Mouse (Mus musculus): ENCODE results near the gene Epha10. TPM values are rescaled to one million over a fixed set of nuclear protein-coding genes. Genes with fewer than 3 reads are reported as not detected.

The Epha10 gene
- polyA plus RNA-seq (2014; fragmentation: Nextera tagmentation; extraction: Ambion mirVana) = 4.4 and 7.4 TPM in 2 replicates

GRCm38 (mm10) chr4:124880599-124880998, at the start of gene Epha10:
Epha10 (plus strand) TSS chr4:124880899.
- peak; percentile 5; the same call in 1 of the 2 replicates for ATAC-seq (ENCODE audit: low FRiP score)
- Histone ChIP-seq H3K4me3 (ENCODE audit: low read depth, low read length) (peak within 1 kb of the TSS; percentile 50), H3K27ac (ENCODE audit: low read depth, low read length) (peak within 1 kb of the TSS; percentile 70), H3K9me3 (ENCODE audit: control insufficient read depth, low read length) (no peaks in the 10 kb centered on the region), H3K4me1 (replicated peaks; ENCODE audit: control insufficient read depth, insufficient read depth, low read length) (peaks cover 3% of the 10 kb centered on the region; the same call in 1 of the 2 replicates), H3K27me3 (ENCODE audit: control insufficient read depth, insufficient read depth, low read length) (peaks cover 19% of the 10 kb centered on the region), H3K4me2 (replicated peaks; ENCODE audit: low read depth, low read length) (peak within 1 kb of the TSS; percentile 66), H3K9ac (ENCODE audit: low read depth, low read length) (peak within 1 kb of the TSS; percentile 40; the same call in 1 of the 2 replicates), H3K36me3 (ENCODE audit: control insufficient read depth, insufficient read depth, low read length) (no peaks in the 10 kb centered on the region)
- WGBS = 5% methylated on average over 11 of the region's 11 CpGs
- DNase-seq (ENCODE audit: low spot score) = peak; percentile 34

- Histone ChIP-seq H3K9me3 (ENCODE audit: control insufficient read depth, low read length) (no peaks in the 10 kb centered on the region), H3K27me3 (ENCODE audit: control insufficient read depth, insufficient read depth, low read length) (no peaks in the 10 kb centered on the region), H3K4me1 (replicated peaks; ENCODE audit: control insufficient read depth, insufficient read depth, low read length) (no peaks in the 10 kb centered on the region), H3K4me2 (replicated peaks; ENCODE audit: low read depth, low read length) (no peak overlapping the region), H3K9ac (ENCODE audit: low read depth, low read length) (no peak overlapping the region), H3K27ac (ENCODE audit: low read depth, low read length) (no peak overlapping the region), H3K4me3 (ENCODE audit: low read depth, low read length) (no peak overlapping the region), H3K36me3 (ENCODE audit: control insufficient read depth, insufficient read depth, low read length) (no peaks in the 10 kb centered on the region)
- WGBS = 95% methylated on average over 10 of the region's 10 CpGs
- DNase-seq (ENCODE audit: low spot score) (no peak), ATAC-seq (ENCODE audit: low FRiP score) (no peak)
Observed at GRCm38 (mm10) chr4:124832796-124833195, 47.9 kb upstream of the Epha10 start.

- H3K36me3 ChIP-seq (ENCODE audit: control insufficient read depth, insufficient read depth, low read length) = 0 out of 2 replicates have a peak, but pooled peaks cover under 1% of the 10 kb centered on the region
- no peak overlapping the region for H3K27ac ChIP-seq (ENCODE audit: low read depth, low read length)
- no peak overlapping the region for H3K4me2 ChIP-seq (replicated peaks; ENCODE audit: low read depth, low read length)
- no peaks in the 10 kb centered on the region for H3K9me3 ChIP-seq (ENCODE audit: control insufficient read depth, low read length)
- no peaks in the 10 kb centered on the region for H3K27me3 ChIP-seq (ENCODE audit: control insufficient read depth, insufficient read depth, low read length)
- ATAC-seq (ENCODE audit: low FRiP score) (no peak), DNase-seq (ENCODE audit: low spot score) (no peak)
- WGBS = 94% methylated on average over 14 of the region's 14 CpGs
- no peaks in the 10 kb centered on the region for H3K4me1 ChIP-seq (replicated peaks; ENCODE audit: control insufficient read depth, insufficient read depth, low read length)
- H3K4me3 ChIP-seq (ENCODE audit: low read depth, low read length) = no peak overlapping the region
- no peak overlapping the region for H3K9ac ChIP-seq (ENCODE audit: low read depth, low read length)
Observed at GRCm38 (mm10) chr4:124838035-124838700, 42.5 kb upstream of the Epha10 start.

- 100% methylated on average over 1 of the region's 1 CpGs for WGBS
- no peaks in the 10 kb centered on the region for H3K4me1 ChIP-seq (replicated peaks; ENCODE audit: control insufficient read depth, insufficient read depth, low read length)
Observed at GRCm38 (mm10) chr4:124840998-124841397, 39.7 kb upstream of the Epha10 start.

GRCm38 (mm10) chr4:124843493-124843892, 37.2 kb upstream of the Epha10 start:
- Histone ChIP-seq H3K27ac (ENCODE audit: low read depth, low read length) (no peak overlapping the region), H3K36me3 (ENCODE audit: control insufficient read depth, insufficient read depth, low read length) (0 out of 2 replicates have a peak, but pooled peaks cover 2% of the 10 kb centered on the region), H3K9ac (ENCODE audit: low read depth, low read length) (no peak overlapping the region), H3K9me3 (ENCODE audit: control insufficient read depth, low read length) (no peaks in the 10 kb centered on the region), H3K4me2 (replicated peaks; ENCODE audit: low read depth, low read length) (no peak overlapping the region), H3K4me1 (replicated peaks; ENCODE audit: control insufficient read depth, insufficient read depth, low read length) (0 out of 2 replicates have a peak, but pooled peaks cover 3% of the 10 kb centered on the region), H3K4me3 (ENCODE audit: low read depth, low read length) (no peak overlapping the region), H3K27me3 (ENCODE audit: control insufficient read depth, insufficient read depth, low read length) (no peaks in the 10 kb centered on the region)
- 50% methylated on average over 11 of the region's 11 CpGs for WGBS
- DNase-seq (ENCODE audit: low spot score) = peak; percentile 56
- ATAC-seq (ENCODE audit: low FRiP score) = 0 out of 2 replicates have a peak, but pooled peaks have one; percentile 33

More at GRCm38 (mm10) chr4:124840998-124841397, 39.7 kb upstream of the Epha10 start:
- no peak overlapping the region for H3K27ac ChIP-seq (ENCODE audit: low read depth, low read length)
- DNase-seq (ENCODE audit: low spot score) (no peak), ATAC-seq (ENCODE audit: low FRiP score) (no peak)
- no peaks in the 10 kb centered on the region for H3K27me3 ChIP-seq (ENCODE audit: control insufficient read depth, insufficient read depth, low read length)
- H3K9me3 ChIP-seq (ENCODE audit: control insufficient read depth, low read length) = no peaks in the 10 kb centered on the region
- no peak overlapping the region for H3K4me3 ChIP-seq (ENCODE audit: low read depth, low read length)
- H3K9ac ChIP-seq (ENCODE audit: low read depth, low read length) = no peak overlapping the region
- 0 out of 2 replicates have a peak, but pooled peaks cover 2% of the 10 kb centered on the region for H3K36me3 ChIP-seq (ENCODE audit: control insufficient read depth, insufficient read depth, low read length)
- no peak overlapping the region for H3K4me2 ChIP-seq (replicated peaks; ENCODE audit: low read depth, low read length)

- no peak overlapping the region for H3K9ac ChIP-seq (ENCODE audit: low read depth, low read length)
- H3K4me2 ChIP-seq (replicated peaks; ENCODE audit: low read depth, low read length) = no peak overlapping the region
- no peak overlapping the region for H3K4me3 ChIP-seq (ENCODE audit: low read depth, low read length)
- 11% methylated on average over 8 of the region's 8 CpGs for WGBS
- peaks cover 9% of the 10 kb centered on the region for H3K4me1 ChIP-seq (replicated peaks; ENCODE audit: control insufficient read depth, insufficient read depth, low read length)
- no peaks in the 10 kb centered on the region for H3K9me3 ChIP-seq (ENCODE audit: control insufficient read depth, low read length)
- ATAC-seq (ENCODE audit: low FRiP score) (no peak), DNase-seq (ENCODE audit: low spot score) (peak; percentile 92)
- no peaks in the 10 kb centered on the region for H3K27me3 ChIP-seq (ENCODE audit: control insufficient read depth, insufficient read depth, low read length)
- H3K36me3 ChIP-seq (ENCODE audit: control insufficient read depth, insufficient read depth, low read length) = 0 out of 2 replicates have a peak, but pooled peaks cover 2% of the 10 kb centered on the region
- H3K27ac ChIP-seq (ENCODE audit: low read depth, low read length) = no peak overlapping the region
Observed at GRCm38 (mm10) chr4:124847573-124847972, 33.1 kb upstream of the Epha10 start.

- peak overlapping the region; percentile 92 for H3K4me2 ChIP-seq (replicated peaks; ENCODE audit: low read depth, low read length)
- peak overlapping the region; percentile 88 for H3K9ac ChIP-seq (ENCODE audit: low read depth, low read length)
- H3K4me1 ChIP-seq (replicated peaks; ENCODE audit: control insufficient read depth, insufficient read depth, low read length) = peaks cover 9% of the 10 kb centered on the region
- H3K9me3 ChIP-seq (ENCODE audit: control insufficient read depth, low read length) = no peaks in the 10 kb centered on the region
- peak overlapping the region; percentile 94 for H3K27ac ChIP-seq (ENCODE audit: low read depth, low read length)
- H3K27me3 ChIP-seq (ENCODE audit: control insufficient read depth, insufficient read depth, low read length) = no peaks in the 10 kb centered on the region
- H3K4me3 ChIP-seq (ENCODE audit: low read depth, low read length) = peak overlapping the region; percentile 99
- WGBS = 2% methylated on average over 24 of the region's 24 CpGs
- no peaks in the 10 kb centered on the region for H3K36me3 ChIP-seq (ENCODE audit: control insufficient read depth, insufficient read depth, low read length)
- ATAC-seq (ENCODE audit: low FRiP score) (peak; percentile 63), DNase-seq (ENCODE audit: low spot score) (peak; percentile 60)
Observed at GRCm38 (mm10) chr4:124849631-124850260, 31.0 kb upstream of the Epha10 start.

- Histone ChIP-seq H3K9me3 (ENCODE audit: control insufficient read depth, low read length) (no peaks in the 10 kb centered on the region), H3K4me3 (ENCODE audit: low read depth, low read length) (peak within 1 kb of the TSS; percentile 99), H3K36me3 (ENCODE audit: control insufficient read depth, insufficient read depth, low read length) (no peaks in the 10 kb centered on the region), H3K9ac (ENCODE audit: low read depth, low read length) (peak within 1 kb of the TSS; percentile 88), H3K27me3 (ENCODE audit: control insufficient read depth, insufficient read depth, low read length) (no peaks in the 10 kb centered on the region), H3K27ac (ENCODE audit: low read depth, low read length) (peak within 1 kb of the TSS; percentile 94), H3K4me1 (replicated peaks; ENCODE audit: control insufficient read depth, insufficient read depth, low read length) (peaks cover 9% of the 10 kb centered on the region), H3K4me2 (replicated peaks; ENCODE audit: low read depth, low read length) (peak within 1 kb of the TSS; percentile 92)
- ATAC-seq (ENCODE audit: low FRiP score) (peak; percentile 95), DNase-seq (ENCODE audit: low spot score) (peak; percentile 98)
- under 1% methylated on average over 73 of the region's 90 CpGs for WGBS
Observed at GRCm38 (mm10) chr4:124850261-124850913, 30.3 kb upstream of the Epha10 start, which contains the start of gene Yrdc. Yrdc (plus strand) TSS chr4:124850679.
